Mouse (Mus musculus) lung, embryonic 16.5 days (tissue): ENCODE data around the gene Reep6. TPM values are rescaled to one million over a fixed set of nuclear protein-coding genes. Genes with fewer than 3 reads are reported as not detected.

Experiments
- ATAC-seq: fragments of 200-750 bp; cut with Nextera tagmentation; 2 replicates; pipeline ENCODE4 v1.8.0; 2017; ENCODE audit warnings: low read depth, mild to moderate bottlenecking, moderate library complexity
- H3K27ac ChIP-seq: fragments of 300-500 bp; sonication (generic); 2 replicates; pipeline ENCODE4 v1.5.1; 2014; ENCODE audit warnings: mild to moderate bottlenecking, control low read depth, low read length
- H3K27me3 ChIP-seq: fragments of 300-500 bp; sonication (generic); 2 replicates; pipeline ENCODE4 v1.6.1; 2014; ENCODE audit warnings: low read depth, low read length, mixed read lengths; ENCODE audit not compliant: control insufficient read depth, insufficient read depth
- H3K36me3 ChIP-seq: fragments of 300-500 bp; sonication (generic); 2 replicates; pipeline ENCODE4 v1.6.1; 2014; ENCODE audit warnings: low read length; ENCODE audit not compliant: control insufficient read depth, insufficient read depth
- H3K4me1 ChIP-seq: fragments of 300-500 bp; sonication (generic); replicated peaks from 2 replicates; pipeline ENCODE4 v1.6.1; 2014; ENCODE audit warnings: low read length, mixed read lengths; ENCODE audit not compliant: control insufficient read depth, insufficient read depth
- H3K4me2 ChIP-seq: fragments of 300-500 bp; sonication (generic); 2 replicates; pipeline ENCODE4 v1.6.1; 2014; ENCODE audit warnings: low read depth, low read length, control low read depth
- H3K4me3 ChIP-seq: fragments of 300-500 bp; sonication (generic); 2 replicates; pipeline ENCODE4 v1.5.1; 2014; ENCODE audit warnings: mild to moderate bottlenecking, low read length, control low read depth
- H3K9ac ChIP-seq: fragments of 300-500 bp; sonication (generic); 2 replicates; pipeline ENCODE4 v1.6.1; 2014; ENCODE audit warnings: low read length, control low read depth
- H3K9me3 ChIP-seq: fragments of 300-500 bp; sonication (generic); 2 replicates; pipeline ENCODE4 v1.6.1; 2016; ENCODE audit warnings: low read length; ENCODE audit not compliant: control insufficient read depth
- WGBS: fragments of 180-500 bp; shearing (Covaris S2); extraction: QIAGEN DNeasy Blood & Tissue Kit; methylation state at CpG from one replicate; pipeline ENCODE4 v1.1.7; 2014; 5-methylcytosine and 5-hydroxymethylcytosine counted together
- microRNA-seq: library from miRNA; unstranded; fragments of <30 nt; microRNA quantifications from one replicate; pipeline ENCODE4, GENCODE M21; 2016
- polyA plus RNA-seq: library from polyadenylated mRNA; unstranded; fragments of >200 nt; fragmentation: Nextera tagmentation; extraction: Ambion mirVana; gene quantifications from 2 replicates; pipeline ENCODE4 v1.2.1, GENCODE M21; 2015

Reep6 gene
- polyA plus RNA-seq, 1 experiment from 2014 or later, result 17.0 TPM

DNA sequence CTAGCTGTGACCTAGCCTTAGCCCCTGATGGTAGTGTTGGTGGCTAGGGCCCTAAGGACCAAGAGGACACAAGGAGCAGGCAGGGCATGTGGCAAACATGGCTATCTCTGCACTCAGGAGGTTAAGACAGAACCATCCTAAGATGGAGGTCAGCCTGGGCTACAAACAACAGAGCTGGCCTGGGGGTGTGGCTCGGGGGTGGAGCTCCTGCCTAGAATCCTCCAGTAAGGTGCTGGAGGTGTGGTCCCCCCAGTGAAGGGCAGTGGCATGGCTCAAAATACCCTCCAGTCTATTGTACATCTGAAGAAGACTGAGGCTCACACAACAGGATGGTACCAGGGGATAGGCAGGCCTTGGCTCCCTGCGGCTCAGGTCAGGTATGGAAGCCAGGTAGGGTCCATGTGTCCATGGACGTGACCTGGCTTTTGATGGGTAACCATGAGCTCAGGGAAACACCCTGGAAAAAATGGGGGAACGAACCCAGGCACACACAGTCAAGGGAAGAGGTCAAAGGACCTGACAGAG, 54.4 kb downstream of the Reep6 start:
- peak overlapping the region; percentile 85; the same call in 1 of the 2 replicates for H3K4me2 ChIP-seq
- no peak overlapping the region for H3K4me3 ChIP-seq

DNA sequence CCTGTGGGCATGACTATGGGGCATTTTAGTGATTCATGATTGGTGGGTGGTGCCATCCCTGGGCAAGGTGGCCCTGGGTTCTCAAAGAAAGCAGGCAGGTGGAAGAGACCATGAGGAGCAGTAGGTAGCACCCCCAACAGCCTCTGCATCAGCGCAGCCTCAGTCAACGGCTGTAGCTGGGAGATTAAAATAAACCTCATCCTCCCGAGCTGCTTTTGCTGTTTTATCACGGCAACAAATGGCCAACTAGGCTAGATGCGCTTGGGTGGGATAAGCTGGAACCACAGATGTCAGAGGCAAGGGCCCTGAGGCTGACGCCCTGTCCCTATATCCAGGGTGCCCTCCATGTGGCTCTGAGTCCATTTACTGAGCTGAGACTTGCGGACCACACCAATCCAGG, 55.0 kb downstream of the Reep6 start:
- peaks cover 29% of the 10 kb centered on the region for H3K4me1 ChIP-seq
- H3K36me3 ChIP-seq, result peaks cover 19% of the 10 kb centered on the region
- 68% methylated on average over 7 of the region's 7 CpGs for WGBS
- no peaks in the 10 kb centered on the region for H3K27me3 ChIP-seq
- peak overlapping the region; percentile 87; the same call in 1 of the 2 replicates for H3K9ac ChIP-seq
- peak overlapping the region; percentile 84 for H3K4me3 ChIP-seq
- no peaks in the 10 kb centered on the region for H3K9me3 ChIP-seq
- H3K4me2 ChIP-seq, result peak overlapping the region; percentile 85
- ATAC-seq, result no peak
- no peak overlapping the region for H3K27ac ChIP-seq

More for the DNA sequence above, 54.4 kb downstream of the Reep6 start:
- no peak overlapping the region for H3K9ac ChIP-seq
- H3K27me3 ChIP-seq, result no peaks in the 10 kb centered on the region
- H3K4me1 ChIP-seq, result peaks cover 29% of the 10 kb centered on the region
- 85% methylated on average over 4 of the region's 4 CpGs for WGBS
- H3K36me3 ChIP-seq, result peaks cover 19% of the 10 kb centered on the region
- no peaks in the 10 kb centered on the region for H3K9me3 ChIP-seq
- no peak for ATAC-seq
- no peak overlapping the region for H3K27ac ChIP-seq

DNA sequence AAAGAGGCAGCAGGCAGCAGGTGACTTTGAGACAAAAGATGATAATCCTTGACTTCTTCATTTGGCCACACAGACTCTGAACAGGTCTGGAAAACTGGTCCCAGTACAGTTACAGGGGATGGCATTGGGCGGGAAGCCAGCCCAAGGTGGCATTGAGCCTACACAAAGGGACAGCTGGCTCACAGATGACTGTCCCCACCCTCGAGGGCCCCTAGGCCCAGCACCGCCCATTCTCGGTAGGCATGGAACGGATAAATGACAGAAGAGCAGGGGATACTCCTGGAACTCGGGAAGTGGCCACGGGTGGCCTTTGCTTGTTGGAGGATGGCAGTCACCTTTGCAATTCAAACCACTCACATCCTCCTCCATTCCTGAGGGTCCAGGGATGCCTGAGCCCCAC, 55.6 kb downstream of the Reep6 start:
- H3K4me3 ChIP-seq, result peak overlapping the region; percentile 84
- 22% methylated on average over 7 of the region's 7 CpGs for WGBS
- H3K9me3 ChIP-seq, result no peaks in the 10 kb centered on the region
- H3K4me1 ChIP-seq, result peaks cover 29% of the 10 kb centered on the region
- peaks cover 19% of the 10 kb centered on the region for H3K36me3 ChIP-seq
- peak overlapping the region; percentile 87 for H3K9ac ChIP-seq
- peak overlapping the region; percentile 85 for H3K4me2 ChIP-seq
- ATAC-seq, result no peak
- H3K27me3 ChIP-seq, result no peaks in the 10 kb centered on the region
- H3K27ac ChIP-seq, result peak overlapping the region; percentile 92; the same call in 1 of the 2 replicates

Small RNA genes lying within 50 kb of the gene (microRNA-seq; reads per million reads assigned to microRNA genes)
- not detected for gene Gm22721

Other genes with a start within 250 kb of the Reep6 start
- gene Sbno2, start 224.4 kb upstream of the Reep6 start, polyA plus RNA-seq, result 18.7 and 19.1 TPM in 2 replicates
- 18.6 and 23.3 TPM in 2 replicates for gene Stk11, start 214.2 kb upstream of the Reep6 start, polyA plus RNA-seq
- 534 and 552 TPM in 2 replicates for gene Atp5d, start 191.3 kb upstream of the Reep6 start, polyA plus RNA-seq
- gene Cbarp, start 189.1 kb upstream of the Reep6 start, polyA plus RNA-seq, result 3.9 and 5.6 TPM in 2 replicates
- gene Midn, start 181.7 kb upstream of the Reep6 start, polyA plus RNA-seq, result 11.8 and 12.9 TPM in 2 replicates
- gene Cirbp, start 164.0 kb upstream of the Reep6 start, polyA plus RNA-seq, result 73.4 and 83.4 TPM in 2 replicates
- gene 1600002K03Rik, start 157.0 kb upstream of the Reep6 start, polyA plus RNA-seq, result 12.2 and 13.6 TPM in 2 replicates
- 11.0 and 12.1 TPM in 2 replicates for gene Efna2, start 150.5 kb upstream of the Reep6 start, polyA plus RNA-seq
- gene Mum1, start 103.5 kb upstream of the Reep6 start, polyA plus RNA-seq, result 66.4 and 68.7 TPM in 2 replicates
- gene Ndufs7, start 80.8 kb upstream of the Reep6 start, polyA plus RNA-seq, result 313 and 320 TPM in 2 replicates
- gene Gamt, start 68.9 kb upstream of the Reep6 start, polyA plus RNA-seq, result 27.5 and 32.8 TPM in 2 replicates
- gene Dazap1, start 68.5 kb upstream of the Reep6 start, polyA plus RNA-seq, result 45.4 and 50.6 TPM in 2 replicates
- 915 and 939 TPM in 2 replicates for gene Rps15, start 37.5 kb upstream of the Reep6 start, polyA plus RNA-seq
- 0.67 and 0.88 TPM in 2 replicates for gene Apc2, start 34.0 kb upstream of the Reep6 start, polyA plus RNA-seq
- gene 2310011J03Rik, start 9.4 kb upstream of the Reep6 start, polyA plus RNA-seq, result 49.2 and 51.8 TPM in 2 replicates
- gene Pcsk4, start 455 bp upstream of the Reep6 start, polyA plus RNA-seq, result 4.2 and 4.3 TPM in 2 replicates
- gene Adamtsl5, start 18.5 kb downstream of the Reep6 start, polyA plus RNA-seq, result 4.1 and 8.3 TPM in 2 replicates
- 0.48 and 0.52 TPM in 2 replicates for gene Plk5, start 26.5 kb downstream of the Reep6 start, polyA plus RNA-seq
- 4.4 and 4.5 TPM in 2 replicates for gene Mex3d, start 57.7 kb downstream of the Reep6 start, polyA plus RNA-seq
- gene Mbd3, start 69.6 kb downstream of the Reep6 start, polyA plus RNA-seq, result 192 and 204 TPM in 2 replicates
- gene Uqcr11, start 76.9 kb downstream of the Reep6 start, polyA plus RNA-seq, result 618 and 673 TPM in 2 replicates
- gene Tcf3, start 103.7 kb downstream of the Reep6 start, polyA plus RNA-seq, result 81.0 and 82.4 TPM in 2 replicates
- gene Onecut3, start 164.9 kb downstream of the Reep6 start, polyA plus RNA-seq, result not detected in 2 replicates
- 0.05 and 0.09 TPM in 2 replicates for gene Atp8b3, start 209.2 kb downstream of the Reep6 start, polyA plus RNA-seq
- gene Rexo1, start 231.6 kb downstream of the Reep6 start, polyA plus RNA-seq, result 20.6 and 22.1 TPM in 2 replicates
- 8.2 and 8.3 TPM in 2 replicates for gene Klf16, start 247.4 kb downstream of the Reep6 start, polyA plus RNA-seq